Mouse (Mus musculus): ENCODE measurements at regions not wholly inside any gene's neighbourhood (a gene's known extent, or its start where the extent isn't known, plus 50 kb on each side); places are given as distances from the start of the nearest gene placed in this dataset.

DNA sequence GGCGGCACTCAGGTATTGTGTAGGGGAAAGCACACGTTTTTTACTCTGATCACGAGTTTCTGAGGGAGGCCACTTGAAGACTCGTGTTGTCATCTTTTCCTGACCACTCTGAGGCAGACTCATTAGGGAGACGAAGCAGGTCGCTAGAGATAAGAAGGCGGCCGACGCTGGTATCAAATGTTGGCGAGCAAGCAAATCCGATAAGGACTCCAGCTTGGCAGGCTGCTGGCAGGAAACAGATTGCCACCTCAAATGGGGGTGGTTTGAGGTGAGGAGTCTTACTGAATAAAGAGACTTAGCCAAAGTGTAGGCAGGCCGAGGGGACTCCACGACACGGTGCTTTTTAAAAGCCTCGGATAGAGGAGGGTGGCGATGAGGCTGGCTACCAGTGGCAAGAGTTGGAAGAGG is 262.7 kb upstream of the Got2 start:
- TF ChIP-seq NRF1 (IDR thresholded peaks at IDR 0.05; ENCODE audit: low read depth, low read length) (no peak), MAFK (IDR thresholded peaks at IDR 0.05; ENCODE audit: insufficient replicate concordance, low read length) (no peak), ELF1 (IDR thresholded peaks at IDR 0.05; ENCODE audit: low read depth, low read length) (no peak), CTCF (conservative IDR thresholded peaks at IDR 0.05 in 1 of 2, IDR thresholded peaks at IDR 0.05 in 1 of 2; ENCODE audit: low read depth in 2 of 2, low read length in 2 of 2) (no peak)

All from CH12.LX (cell line).